Mouse (Mus musculus) right cerebral cortex, postnatal 10 days (tissue): ENCODE data around the gene Onecut1.

Experiments
- DNase-seq, 2 experiments: peaks; one replicate each; pipeline ENCODE4 v3.0.0; 2021; ENCODE audit warnings: low spot score in 2 of 2

Onecut1 gene

GRCm38 (mm10) chr9:74861561-74861980 is at the start of gene Onecut1:
Gene Onecut1 (plus strand): TSS chr9:74861921.
- DNase-seq, result peak; percentile 52 to 69

- DNase-seq, result no peak
These were observed 41.8 kb upstream of the Onecut1 start for GRCm38 (mm10) chr9:74819736-74820511.

DNA sequence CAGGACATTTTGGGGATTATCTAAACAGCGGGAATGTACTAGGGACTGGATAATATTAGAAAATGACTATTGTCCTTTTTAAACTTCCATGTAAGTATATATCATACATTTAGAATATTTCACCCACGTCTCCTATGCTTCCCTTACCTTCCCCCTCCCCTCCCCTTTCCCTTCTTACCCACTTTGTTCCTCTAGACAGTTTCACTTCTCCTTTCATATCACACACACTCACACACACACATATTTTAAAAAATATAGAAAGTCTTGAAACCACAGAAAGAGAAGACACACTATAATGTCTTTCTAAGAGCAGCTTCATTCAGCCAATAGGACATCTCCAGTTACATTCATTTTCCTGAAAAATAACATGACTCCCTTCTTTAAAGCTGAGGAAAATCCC is 36.6 kb upstream of the Onecut1 start:
- DNase-seq, result no peak

DNA sequence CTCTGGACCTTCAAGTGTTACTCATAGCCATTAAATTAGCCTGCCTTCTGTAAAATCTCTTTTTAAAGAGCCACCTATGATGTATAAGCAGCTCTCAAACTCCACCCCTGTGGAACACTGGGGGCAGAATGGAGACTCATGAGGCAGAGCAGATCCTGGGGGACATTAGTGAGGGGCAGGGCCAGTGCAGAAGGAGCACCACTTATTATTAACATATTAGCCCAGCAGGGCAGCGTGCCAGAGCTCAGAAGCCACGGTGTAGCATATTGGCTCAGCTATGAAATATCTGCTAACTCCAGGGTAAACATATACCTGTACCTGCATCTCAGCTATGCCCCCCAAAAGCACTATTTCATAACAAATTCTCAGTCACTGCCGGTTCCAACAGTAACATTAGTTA is 32.5 kb upstream of the Onecut1 start:
- no peak for DNase-seq

DNA sequence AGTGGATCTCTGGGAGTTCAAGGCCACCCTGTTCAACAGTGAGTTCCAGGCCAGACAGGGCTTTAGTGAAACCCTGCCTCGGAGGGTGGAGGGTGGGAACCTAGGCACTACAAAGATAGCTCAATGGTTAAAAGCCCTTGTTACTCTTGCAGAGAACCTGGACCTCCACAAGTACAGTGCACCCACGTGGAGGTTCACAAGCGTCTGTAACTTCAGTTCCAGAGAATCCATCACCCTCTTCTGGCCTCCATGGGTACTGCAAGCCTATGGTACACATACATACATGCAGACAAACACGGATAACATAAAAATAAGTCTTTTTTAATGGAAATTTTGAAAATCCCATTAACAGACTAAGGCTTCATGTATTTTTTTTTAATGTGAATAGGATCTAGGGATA is 18.8 kb upstream of the Onecut1 start:
- DNase-seq, result no peak

DNA sequence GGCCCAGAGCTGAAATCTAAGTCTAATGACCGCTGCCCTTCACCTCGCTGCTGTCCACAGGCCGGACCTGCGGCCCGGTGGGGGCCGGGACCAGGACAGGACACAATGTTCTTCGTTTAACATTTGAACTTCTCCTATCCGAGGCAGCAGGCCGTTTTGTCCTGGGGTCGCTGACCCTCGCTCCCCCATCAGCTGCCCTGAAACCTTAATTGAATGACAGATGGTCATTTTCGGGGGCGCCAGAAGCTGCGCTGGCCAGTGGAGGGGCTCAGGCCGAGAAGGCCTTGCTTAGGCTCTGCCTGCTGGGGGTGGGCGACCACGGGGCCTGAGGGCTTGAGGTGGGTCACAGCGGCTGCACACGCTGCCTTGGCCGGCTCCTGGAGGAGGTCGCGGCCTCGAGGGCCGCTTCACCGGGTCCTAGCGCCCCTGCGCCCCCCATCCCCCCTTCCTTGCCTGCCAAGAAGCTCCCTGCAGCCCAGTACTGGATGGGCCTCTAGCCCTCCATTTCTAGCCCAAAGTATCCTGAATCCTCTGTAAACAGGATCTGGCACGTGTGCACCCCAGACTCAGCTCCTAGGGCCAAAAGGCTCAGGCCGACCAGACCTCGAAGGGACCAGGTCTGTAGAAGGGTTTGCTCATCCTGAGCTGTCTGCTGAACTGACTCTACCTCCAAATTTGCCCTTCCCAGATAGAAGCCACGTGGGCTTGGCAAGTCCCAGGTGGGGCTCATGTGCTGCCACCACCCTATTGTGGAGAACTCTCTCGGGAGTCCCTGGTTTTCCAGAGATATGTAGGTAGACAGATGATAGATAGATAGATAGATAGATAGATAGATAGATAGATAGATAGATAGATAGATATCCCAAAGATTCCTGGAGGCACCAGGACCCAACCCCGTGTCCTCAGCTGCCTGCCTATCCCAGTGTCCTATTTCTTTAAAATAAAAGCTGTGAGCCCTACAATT is 14.6 kb upstream of the Onecut1 start:
- no peak for DNase-seq

DNA sequence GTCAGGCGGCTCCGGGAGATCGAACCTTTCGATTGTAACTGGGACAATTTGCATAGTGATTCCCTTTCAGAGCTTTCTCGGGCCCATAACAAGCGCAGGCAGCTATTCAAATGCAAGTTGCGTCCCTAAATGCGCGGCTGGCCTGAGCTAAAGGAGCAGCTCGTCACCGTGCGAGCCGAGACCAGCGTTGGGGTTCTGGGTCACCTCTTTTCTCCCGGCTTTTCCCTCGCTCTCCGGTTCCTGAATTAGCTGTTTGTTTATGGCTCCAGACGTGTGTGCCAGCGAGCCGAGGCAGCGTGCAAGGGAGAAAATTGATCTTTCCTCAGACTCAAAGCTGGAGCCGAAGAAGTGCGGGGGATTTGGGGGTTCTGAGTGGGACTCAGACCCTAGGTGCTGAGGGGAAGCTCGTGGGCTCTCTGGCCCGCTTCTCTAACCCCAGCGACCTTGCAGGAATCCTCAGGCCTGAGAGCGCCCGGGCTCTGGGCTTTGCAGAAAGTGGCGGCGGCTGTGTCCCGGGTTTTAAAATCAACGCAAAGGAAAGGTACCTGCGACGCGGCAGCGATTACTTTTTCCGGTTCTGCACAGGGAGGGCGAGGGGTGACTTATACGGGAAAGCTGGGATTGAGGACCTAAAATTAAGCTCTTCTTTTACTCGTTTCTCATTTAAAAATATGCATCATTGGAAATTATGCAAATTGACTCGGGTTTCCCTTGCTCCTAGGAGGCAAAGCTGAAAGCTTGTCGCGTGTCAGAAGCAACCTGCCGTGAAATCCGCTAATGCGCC is 13.1 kb upstream of the Onecut1 start:
- DNase-seq, result no peak

- DNase-seq, result no peak
These were observed 12.3 kb upstream of the Onecut1 start for GRCm38 (mm10) chr9:74849195-74849978.

GRCm38 (mm10) chr9:74849979-74850780 is 11.5 kb upstream of the Onecut1 start:
- no peak for DNase-seq

DNA sequence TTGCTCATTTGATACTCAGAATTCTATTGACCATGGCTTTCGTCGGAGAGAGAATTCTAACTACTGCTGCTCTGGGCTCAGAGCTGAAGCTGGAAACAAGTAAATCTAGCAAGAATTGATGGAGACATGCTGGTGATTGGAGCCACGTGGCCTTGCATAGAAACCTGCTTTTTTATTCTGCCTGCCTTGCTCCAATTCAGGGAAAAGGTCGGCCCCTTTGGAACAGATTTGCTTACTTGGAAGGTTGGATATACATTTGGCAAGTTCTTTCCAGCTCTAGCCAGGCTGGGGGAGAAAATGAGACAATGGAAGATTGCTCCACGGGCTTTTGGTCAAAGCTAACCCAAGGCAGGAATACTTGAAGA is 11.0 kb upstream of the Onecut1 start:
- DNase-seq, result no peak

- no peak for DNase-seq
These were observed 10.1 kb upstream of the Onecut1 start for GRCm38 (mm10) chr9:74851601-74852000.

DNA sequence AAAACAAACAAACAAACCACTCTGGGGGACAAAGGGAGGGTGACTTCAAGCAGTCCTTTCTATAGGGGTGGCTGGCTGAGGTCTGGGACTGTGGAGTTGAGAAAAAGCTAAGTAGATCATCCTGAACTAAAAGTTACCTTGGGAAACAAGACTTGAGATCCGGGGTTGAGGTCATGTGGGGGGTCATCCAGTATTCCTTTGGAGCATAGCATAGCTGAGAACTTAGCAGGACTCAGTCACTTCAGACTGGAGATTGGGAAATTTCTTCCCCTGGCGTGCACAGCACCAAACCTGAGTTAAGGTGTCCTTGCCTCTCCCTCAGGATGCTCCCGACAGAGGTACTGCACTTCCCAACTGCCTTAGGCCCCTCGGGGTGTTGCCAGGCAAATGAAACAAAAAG is 9.4 kb upstream of the Onecut1 start:
- no peak for DNase-seq

DNA sequence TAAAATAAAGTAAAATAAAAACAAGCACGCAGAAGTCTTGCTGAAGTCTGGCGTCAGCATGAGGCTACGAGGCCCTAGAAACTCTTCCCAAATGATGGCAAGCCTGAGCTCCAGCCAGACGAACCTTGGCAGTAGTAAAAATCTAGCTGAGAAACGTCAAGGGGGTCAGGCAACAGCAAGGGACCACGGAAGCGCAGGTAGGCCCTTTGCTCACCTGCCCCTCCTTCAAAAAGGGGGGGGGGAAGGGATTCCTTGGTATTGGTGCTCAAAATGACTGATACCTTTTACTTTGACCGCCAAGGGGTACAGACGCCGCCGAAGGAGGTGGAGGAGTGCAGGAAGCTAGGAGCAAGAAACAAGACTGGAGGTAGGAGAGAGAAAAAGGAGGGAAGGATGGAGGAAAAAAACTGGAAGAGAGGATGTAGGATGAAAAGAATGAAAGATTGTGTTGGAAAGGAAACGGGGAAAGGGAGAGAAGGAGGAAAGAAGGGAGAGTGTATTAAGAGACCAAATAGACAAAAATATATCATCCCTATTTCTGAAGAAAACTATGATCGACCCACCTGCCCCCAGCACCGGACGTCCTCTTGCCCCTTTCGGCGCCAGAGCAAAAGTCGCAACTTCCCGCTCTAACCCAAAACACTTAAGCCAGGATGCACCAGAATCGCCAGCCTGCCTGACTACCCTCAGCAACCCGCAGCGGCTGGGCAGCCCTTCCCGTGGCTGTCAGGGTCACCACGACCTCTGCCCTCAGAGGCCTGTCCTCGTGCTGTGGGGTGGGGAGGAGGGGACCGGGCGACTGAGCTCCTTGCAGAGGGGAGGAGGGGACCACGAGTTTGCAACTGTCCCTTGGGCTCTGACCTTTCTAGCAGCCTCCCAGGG is 8.3 kb upstream of the Onecut1 start:
- DNase-seq, result no peak

DNA sequence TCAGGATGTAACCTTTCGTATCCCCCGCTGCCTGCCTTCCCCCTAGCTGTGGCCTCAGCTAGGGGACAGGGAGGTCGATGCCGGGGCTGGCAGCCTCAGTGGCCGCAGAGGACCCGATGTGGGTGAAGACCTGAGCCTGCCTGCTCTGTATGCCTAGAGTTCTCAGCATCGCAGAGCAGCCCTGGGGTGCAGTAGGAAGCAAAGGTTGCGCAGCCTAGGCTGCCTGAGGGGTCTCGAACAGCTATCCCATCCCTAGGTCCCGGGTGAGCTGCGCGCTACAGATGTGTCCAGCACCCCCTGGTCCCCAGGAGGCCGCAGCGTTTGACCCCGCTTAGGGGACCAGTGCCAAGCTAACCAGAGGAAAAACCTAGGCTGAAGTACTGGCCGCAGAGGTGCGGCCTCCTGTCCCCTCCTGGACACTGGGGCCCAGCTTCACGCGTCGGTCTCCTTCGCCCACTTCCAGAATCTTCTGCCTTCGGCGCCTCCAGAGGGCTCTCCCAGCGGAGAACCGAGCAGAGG is 7.6 kb upstream of the Onecut1 start:
- DNase-seq, result no peak

- DNase-seq, result no peak
These were observed 6.3 kb upstream of the Onecut1 start for GRCm38 (mm10) chr9:74855446-74855845.

GRCm38 (mm10) chr9:74856578-74857507 is 4.9 kb upstream of the Onecut1 start:
- DNase-seq, result no peak

DNA sequence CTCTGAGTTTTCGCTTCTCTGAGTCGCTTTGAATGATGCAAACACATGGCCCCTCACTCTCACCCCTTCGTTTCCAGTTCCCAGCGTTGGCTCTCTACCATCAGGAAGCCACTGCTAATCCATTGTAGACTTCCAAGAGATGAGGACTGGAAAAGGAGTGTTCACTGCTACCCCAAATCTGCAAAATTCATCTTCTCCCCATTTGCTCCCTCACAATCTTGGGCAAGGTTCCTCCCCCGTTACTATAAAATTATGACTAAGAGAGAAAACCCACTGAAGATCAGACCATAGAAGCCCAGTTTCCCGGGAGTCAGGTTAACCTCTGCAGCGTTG is 4.2 kb upstream of the Onecut1 start:
- DNase-seq, result no peak

DNA sequence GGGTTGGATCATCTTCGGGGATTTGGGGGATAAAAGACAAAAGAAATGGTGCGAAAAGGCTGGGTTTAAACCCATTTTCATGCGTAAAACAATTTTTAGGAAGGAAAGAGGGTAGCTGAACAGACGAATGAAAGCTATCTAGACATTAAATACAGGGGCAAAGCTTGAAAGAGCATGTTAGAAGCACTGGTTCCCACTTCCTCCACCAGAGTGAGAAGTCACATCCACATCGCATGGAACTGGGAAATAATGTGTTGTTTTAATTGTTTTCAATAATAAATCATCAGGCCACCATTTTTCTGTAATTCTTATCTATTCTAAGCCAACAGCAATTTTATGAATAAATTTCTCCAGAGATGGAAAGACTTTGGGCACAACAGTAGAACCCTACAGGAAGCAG is 3.6 kb upstream of the Onecut1 start:
- DNase-seq, result no peak
